Mouse (Mus musculus): ENCODE measurements at regions not wholly inside any gene's neighbourhood (a gene's known extent, or its start where the extent isn't known, plus 50 kb on each side); places are given as distances from the start of the nearest gene placed in this dataset.

DNA sequence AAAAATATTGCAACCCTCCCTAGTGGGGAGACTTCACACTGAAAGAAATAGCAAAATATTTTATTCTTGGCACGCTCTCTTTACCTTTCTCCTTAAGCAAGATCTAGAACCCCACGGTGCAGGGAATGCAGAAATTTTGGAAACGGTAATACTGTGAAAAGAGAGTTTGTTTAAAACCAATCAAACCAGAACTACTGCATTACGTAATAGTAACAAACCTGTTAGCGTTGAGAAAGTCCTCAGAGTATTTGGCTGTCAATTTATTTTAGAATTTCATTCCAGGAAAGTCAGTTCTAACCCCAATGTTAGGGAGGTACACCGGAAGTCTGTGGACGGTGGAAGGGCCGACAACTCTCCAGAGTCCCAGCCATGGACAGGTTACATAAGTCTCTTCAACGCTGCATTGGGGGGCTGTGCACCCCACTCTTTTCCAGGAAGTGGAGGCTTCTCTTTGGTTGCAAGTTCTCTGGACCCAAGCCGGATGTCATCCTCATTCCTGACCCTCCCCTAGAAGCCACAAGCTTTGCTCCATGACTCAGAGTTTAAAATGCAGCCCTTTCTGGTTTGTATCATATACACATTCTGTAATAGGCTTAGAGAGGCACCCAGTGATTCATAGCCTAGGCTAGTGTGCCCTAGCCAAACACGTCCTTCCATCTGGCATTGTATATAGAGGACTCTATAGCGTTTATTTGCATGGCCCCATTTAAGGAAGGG lies 105.0 kb upstream of the Frmd6 start:
- DNase-seq: no peak

- no peak for DNase-seq
Measured at GRCm38 (mm10) chr12:70725326-70725725, 100.0 kb upstream of the Frmd6 start.

GRCm38 (mm10) chr12:70727496-70728259 lies 97.6 kb upstream of the Frmd6 start:
- no peak for DNase-seq

DNA sequence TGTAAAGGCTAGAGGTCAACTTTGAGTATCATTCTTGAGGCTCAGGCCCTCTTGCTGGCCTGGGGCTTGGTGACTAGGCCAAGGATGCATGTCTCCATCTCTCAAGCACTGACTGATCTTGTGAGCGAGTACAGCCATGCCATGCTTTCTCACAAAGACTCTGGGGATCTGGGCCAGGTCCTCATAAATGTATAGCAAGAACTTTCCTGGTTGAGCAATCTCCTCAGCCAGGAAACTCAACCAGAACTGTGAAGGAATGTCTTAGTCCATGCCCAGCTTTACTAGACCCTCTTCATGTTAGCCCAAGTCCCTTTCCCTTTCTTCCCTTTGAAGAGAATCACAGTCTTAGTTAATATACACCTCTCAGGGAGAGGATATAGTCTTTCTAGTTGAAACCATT lies 96.9 kb upstream of the Frmd6 start:
- no peak for DNase-seq

GRCm38 (mm10) chr12:70729961-70730360 lies 95.4 kb upstream of the Frmd6 start:
- DNase-seq: no peak

DNA sequence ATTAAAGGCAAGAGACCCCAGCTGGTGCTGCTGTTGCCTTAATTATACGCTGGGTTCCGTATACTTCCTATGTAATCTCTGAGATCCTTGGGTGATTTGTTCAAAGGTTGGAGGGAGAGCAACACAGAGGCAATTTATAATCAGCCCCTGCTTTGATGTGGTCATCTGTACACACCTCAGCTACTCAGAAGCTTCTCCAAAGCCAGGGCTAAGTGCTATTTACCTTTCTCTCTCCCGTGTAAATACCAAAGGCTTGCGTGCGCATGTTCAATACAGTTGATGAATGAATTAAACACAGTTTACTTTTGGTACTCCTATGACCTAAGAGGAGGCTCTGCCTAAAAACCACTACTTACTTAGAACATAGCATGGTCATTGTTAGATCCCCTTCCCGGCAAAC lies 93.8 kb upstream of the Frmd6 start:
- no peak for DNase-seq

DNA sequence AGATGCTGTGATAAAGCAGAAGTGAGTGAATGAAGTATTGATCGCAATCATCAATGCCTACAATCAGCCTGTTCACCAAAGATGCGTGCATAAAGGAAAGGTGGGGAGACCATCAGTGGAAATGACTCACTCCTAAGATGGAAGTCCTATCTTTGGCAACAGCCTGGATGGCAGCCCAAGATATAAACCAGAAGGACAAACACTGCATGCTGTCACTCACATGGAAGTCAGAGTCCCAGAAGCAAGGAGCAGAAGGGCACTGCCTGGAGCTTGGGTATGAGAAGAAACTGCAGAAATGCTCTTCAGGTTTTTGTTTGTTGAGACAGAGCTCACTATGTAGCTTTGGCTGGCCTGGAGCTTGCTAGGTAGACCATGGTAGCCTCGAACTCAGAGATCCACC lies 92.7 kb upstream of the Frmd6 start:
- no peak for DNase-seq

- no peak for DNase-seq
Measured at GRCm38 (mm10) chr12:70738554-70738953, 86.8 kb upstream of the Frmd6 start.

DNA sequence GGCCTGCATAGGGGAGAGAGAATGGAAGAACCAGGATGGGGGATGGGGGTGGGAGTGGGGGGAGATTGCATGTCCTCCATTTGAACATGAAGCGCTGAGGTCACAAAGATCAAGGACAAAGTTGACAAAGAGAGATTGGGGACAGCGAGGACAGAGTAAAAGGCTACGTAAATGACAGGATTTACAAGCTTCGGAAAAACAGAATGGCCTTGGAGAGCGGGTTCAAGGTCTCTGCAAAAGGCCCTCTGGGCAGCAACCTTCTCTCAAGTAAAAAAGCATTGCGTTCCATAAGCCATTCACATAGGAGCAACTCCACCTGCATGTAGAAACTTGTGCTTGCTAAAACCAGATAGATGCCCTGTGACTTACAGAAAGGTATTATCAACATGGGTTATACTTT lies 86.0 kb upstream of the Frmd6 start:
- DNase-seq: no peak

- DNase-seq: no peak
Measured at GRCm38 (mm10) chr12:70739766-70740165, 85.5 kb upstream of the Frmd6 start.

DNA sequence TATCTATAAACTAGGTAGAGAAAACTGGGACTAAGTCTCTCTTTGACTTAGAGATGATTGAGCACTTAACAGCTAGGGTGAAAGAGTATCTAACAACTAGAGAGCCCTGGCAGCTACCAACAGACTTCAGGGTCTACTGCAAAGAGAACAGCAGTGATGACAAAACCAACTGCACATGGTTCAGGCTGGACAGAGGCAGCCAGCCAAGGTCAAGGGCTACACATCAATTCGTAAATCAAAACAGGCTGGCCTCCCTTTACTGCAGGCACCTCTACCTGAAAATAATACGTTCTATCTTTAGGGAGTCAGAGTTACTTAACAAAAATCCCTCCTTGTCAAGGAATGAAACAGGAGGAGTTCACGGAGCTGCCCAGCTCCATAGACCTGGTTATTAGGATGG lies 82.5 kb upstream of the Frmd6 start:
- DNase-seq: no peak

- DNase-seq: no peak
Measured at GRCm38 (mm10) chr12:70745681-70746080, 79.6 kb upstream of the Frmd6 start.

- no peak for DNase-seq
Measured at GRCm38 (mm10) chr12:70749651-70750050, 75.7 kb upstream of the Frmd6 start.

DNA sequence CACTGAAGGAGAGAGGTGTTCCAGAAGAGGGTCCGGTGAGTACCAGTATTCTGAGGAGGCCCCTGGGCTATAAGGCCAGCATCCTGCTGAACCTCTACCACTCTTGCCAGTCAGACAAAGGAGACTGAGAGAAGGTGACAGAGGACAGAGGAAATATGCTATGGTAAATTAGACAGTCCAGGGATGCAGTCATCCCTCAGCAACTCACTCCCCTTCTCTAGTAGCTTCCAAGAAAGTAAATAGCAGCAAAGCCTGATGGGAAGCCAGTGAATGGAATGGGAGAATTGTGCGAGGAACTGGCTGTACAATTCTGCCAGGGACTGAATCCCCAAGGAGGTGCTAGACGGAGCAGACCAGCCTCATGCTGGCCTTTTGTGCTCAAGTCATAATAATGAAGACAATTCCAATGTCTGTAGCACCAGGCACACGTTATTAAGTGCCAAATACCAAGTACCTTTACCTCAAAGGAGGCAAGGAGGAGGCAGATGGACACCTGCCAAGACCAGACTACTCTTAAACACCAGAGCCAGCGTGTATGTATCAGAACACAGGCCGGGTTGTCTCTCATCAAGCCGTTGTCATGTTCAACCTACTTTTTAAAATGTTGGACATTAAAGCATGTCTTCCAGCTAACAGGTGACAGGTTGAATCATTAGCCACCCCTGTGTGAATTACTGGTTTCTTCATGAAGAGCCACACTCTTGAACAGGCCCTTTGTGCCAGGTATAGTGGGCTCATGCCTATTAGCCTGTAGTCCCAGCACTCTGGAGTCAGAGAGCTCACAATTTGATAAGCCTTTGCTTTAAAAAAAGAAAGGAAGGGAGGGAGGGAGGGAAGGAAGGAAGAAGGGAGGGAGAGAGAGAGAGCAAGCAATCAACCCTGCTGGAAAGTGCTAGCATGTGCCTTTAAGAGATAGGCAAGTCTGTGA lies 74.4 kb upstream of the Frmd6 start:
- no peak for DNase-seq

- DNase-seq: no peak
Measured at GRCm38 (mm10) chr12:70752266-70752910, 72.9 kb upstream of the Frmd6 start.

- DNase-seq: no peak
Measured at GRCm38 (mm10) chr12:70752911-70753290, 72.4 kb upstream of the Frmd6 start.

DNA sequence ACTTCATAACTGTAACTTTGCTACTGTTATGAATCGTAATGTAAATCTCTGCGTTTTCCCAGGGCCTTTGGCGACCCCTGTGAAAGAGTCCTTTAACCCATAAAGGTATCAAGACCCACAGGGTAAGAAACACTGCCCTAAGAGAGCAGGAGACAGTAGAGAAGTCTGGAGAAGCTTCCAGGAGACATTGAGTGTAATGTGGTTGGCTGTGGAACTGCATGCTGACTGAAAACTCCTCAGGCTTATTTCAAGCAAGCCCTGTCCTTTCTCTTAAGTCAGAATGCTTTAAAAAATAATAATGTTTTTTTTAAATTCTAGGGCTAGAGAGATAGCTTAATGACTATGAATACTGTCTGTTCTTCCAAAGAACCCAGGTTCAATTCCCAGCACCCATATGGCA lies 71.9 kb upstream of the Frmd6 start:
- no peak for DNase-seq

DNA sequence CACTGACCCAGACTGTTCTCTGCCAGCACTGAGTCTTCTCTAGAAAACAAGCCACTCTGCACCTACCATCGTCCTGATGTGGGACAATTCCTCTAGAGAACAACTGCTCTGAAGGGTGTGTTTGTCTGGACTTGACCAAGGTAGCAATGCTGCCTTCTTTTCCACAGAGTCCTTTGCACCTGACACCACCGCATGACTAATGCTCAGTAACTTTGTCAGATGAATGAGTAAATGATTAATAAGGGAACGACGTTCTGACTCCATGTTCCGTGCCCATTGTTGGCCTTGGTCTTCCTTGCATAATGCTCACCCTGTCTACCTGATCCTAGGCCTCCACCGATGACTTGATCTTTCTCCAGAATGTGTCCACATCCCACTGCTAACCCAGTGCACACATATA lies 67.2 kb upstream of the Frmd6 start:
- no peak for DNase-seq

DNA sequence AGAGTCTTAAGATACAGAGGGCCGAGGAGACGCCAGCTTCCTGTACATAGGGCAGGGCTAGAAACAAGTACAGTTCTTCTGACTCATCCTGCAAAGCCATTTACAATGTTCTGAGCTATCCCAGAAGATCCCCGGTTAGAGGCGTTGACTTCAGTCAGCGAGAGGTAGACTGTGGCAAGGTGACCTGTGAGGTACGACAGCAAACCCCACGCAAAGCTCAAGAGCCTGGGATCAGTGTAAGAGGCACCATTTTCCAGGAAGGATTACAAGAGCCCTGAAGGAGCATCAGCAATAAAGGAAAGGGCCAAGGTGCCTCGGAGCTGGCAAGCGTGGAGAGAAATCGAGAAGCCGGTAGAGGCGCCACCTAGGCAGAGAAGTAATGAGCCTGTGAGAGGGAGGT lies 61.8 kb upstream of the Frmd6 start:
- no peak for DNase-seq

GRCm38 (mm10) chr12:70766319-70766718 lies 59.0 kb upstream of the Frmd6 start:
- no peak for DNase-seq

- DNase-seq: no peak
Measured at GRCm38 (mm10) chr12:70767959-70768358, 57.4 kb upstream of the Frmd6 start.

DNA sequence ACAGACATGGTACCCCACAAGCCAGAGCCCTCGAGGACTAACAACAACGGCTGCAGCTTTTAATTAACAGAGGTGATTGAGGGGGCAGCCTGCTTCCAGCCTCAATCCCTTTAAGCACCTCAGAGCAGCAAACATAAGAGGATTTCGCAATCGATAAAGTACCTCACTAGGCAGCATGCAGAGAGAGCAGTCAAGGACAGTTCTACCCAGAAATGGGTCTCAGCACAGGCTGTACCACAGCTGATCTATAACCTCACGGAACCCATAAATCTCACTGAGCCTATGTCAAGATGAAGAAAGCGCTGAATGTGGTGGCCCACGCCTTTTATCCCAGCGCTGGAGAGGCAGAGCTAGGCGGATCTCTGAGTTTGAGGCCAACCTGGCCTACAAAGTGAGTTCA lies 56.6 kb upstream of the Frmd6 start:
- DNase-seq: no peak

DNA sequence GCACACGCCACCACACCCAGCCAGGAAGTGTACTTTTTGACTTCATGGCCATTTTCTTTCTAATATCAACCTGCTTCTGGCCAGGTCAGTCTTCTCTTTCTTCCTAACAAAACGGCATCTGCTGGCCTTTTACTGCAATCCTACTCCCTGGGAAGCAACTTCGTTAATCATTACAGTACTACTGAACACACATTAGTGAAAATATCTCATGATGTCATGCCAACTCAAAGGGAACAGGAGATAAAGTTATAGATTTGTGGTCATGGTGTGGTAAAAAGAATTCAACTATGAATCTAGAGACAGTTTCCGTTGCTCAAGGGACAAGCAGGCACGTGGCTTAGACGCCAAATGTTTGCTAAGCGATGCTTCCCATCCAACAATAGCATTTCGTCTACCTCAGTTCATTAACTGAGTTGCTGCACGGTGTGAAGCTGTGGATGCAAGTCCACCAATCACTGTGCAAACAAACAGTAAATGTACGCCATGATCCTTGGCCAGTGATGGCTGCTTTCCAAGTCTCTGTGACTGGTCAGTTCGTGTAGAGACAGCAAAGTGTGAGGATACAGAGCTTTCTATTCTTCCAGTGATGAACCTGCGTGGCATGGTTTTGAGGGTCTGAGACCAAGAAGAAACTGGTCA lies 55.7 kb upstream of the Frmd6 start:
- DNase-seq: no peak
